Mouse (Mus musculus): ENCODE measurements at regions not wholly inside any gene's neighbourhood (a gene's known extent, or its start where the extent isn't known, plus 50 kb on each side); places are given as distances from the start of the nearest gene placed in this dataset.

DNA sequence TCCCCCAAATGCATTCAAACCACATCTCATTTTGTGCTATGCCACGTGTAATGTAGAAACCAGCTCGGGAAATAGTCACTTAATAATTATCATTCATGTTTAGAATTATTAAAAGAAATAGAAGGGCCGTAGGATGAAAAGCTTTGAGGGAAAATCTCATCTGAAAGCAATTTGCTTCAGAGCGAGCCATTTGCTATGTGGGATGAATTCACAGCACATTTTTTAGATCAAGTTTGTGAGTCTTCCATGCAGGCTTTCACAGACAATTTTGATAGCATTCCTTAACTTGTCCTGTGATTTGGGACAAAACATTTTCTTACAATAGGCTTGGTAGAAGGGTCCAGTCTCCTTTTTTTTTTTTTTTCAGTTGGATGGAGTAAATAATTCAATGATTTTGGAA, 283.1 kb downstream of the Hace1 start:
- TF ChIP-seq CTCF (IDR thresholded peaks at IDR 0.05; ENCODE audit: extremely low read depth, insufficient read depth, low read length) (no peak), POLR2A (IDR thresholded peaks at IDR 0.05; ENCODE audit: extremely low read depth, insufficient read depth, low read length) (no peak)
